Mouse (Mus musculus) heart, embryonic 10.5 days (tissue): Measurements from ENCODE around the gene Gm5129. TPM values are rescaled to one million over a fixed set of nuclear protein-coding genes. Genes with fewer than 3 reads are reported as not detected.
A peak's percentile ranks its signal among the peaks of the same experiment; 100 is the strongest.
"Not testable (repeated sequence)": the region's sequence is repeated elsewhere in the genome, so short reads cannot be mapped to it uniquely, and the experiment has no call there.

Experiments
- DNase-seq: peaks from one replicate; pipeline ENCODE4 v3.0.0-alpha.2; 2017; ENCODE audit warnings: low spot score
- H3K27ac ChIP-seq: fragments of 300-500 bp; sonication (generic); 2 replicates; pipeline ENCODE4 v1.5.1; 2016; ENCODE audit warnings: mild to moderate bottlenecking
- H3K27me3 ChIP-seq: fragments of 300-500 bp; sonication (generic); 2 replicates; pipeline ENCODE4 v1.6.1; 2016; ENCODE audit warnings: mild to moderate bottlenecking; ENCODE audit not compliant: poor library complexity, insufficient read depth, severe bottlenecking
- H3K36me3 ChIP-seq: fragments of 300-500 bp; sonication (generic); 2 replicates; pipeline ENCODE4 v1.6.1; 2016; ENCODE audit warnings: mild to moderate bottlenecking, moderate library complexity
- H3K4me1 ChIP-seq: fragments of 300-500 bp; sonication (generic); 2 replicates; pipeline ENCODE4 v1.6.1; 2016; ENCODE audit warnings: mild to moderate bottlenecking
- H3K4me3 ChIP-seq: fragments of 300-500 bp; sonication (generic); 2 replicates; pipeline ENCODE4 v1.5.1; 2016; ENCODE audit warnings: mild to moderate bottlenecking, moderate library complexity
- H3K9me3 ChIP-seq: fragments of 300-500 bp; sonication (generic); 2 replicates; pipeline ENCODE4 v1.6.1; 2016; ENCODE audit warnings: mild to moderate bottlenecking, moderate library complexity
- WGBS: fragments of 180-500 bp; shearing (Covaris S2); methylation state at CpG from one replicate; pipeline ENCODE4 v1.1.7; 2016; 5-methylcytosine and 5-hydroxymethylcytosine counted together
- polyA plus RNA-seq: library from polyadenylated mRNA; unstranded; fragments of >200 nt; fragmentation: Nextera tagmentation; extraction: Ambion mirVana; gene quantifications from 2 replicates; pipeline ENCODE4 v1.2.1, GENCODE M21; 2016

Gm5129 gene
- polyA plus RNA-seq, 1 experiment from 2014 or later, result not detected

DNA sequence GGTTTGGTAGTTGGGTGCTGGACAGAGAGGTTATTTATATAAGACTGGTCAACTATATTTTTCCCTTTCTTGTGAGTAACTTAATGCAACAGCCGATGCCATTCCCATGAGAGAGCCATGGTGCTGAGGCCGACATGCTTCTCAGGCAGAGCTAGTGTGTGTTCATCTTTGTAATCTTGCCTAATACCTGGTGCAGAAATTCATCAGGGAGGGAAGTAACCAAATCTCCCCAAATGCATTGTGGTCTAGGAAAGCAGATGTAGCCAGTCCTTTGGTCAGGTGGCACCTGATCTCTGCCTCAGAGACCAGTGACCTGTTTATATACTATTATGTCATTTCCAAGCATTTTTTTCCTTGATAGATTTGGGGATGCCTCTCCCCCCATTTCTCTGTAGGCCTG, 11.9 kb upstream of the Gm5129 start:
- H3K27ac ChIP-seq, result no peak overlapping the region
- no peaks in the 10 kb centered on the region for H3K9me3 ChIP-seq
- 100% methylated on average over 2 of the region's 2 CpGs for WGBS
- no peak overlapping the region for H3K4me3 ChIP-seq
- H3K4me1 ChIP-seq, result no peaks in the 10 kb centered on the region
- no peak for DNase-seq
- peaks cover 42% of the 10 kb centered on the region for H3K36me3 ChIP-seq
- no peaks in the 10 kb centered on the region for H3K27me3 ChIP-seq

DNA sequence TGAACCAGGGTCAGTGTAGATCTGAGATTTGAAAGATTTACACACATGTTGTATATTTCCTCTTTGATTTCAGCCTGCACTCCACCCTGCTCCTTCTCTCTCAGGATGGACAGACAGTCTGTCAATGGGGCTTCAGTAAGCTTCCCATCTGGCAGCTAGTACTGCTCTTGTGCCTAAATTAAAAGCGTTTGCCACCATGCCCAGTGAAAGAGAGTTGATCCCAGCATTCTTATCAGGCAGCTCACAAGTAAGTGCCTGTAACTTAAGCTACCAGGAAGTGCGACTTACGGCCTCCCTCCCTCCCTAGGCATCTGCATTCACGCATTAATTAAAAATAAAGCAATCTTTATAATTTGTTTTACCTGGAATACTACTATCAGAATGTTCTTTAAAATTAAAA, 5.4 kb upstream of the Gm5129 start:
- Histone ChIP-seq H3K9me3 (no peaks in the 10 kb centered on the region), H3K36me3 (peaks cover 7% of the 10 kb centered on the region; the same call in 1 of the 2 replicates), H3K4me1 (peaks cover 29% of the 10 kb centered on the region), H3K27me3 (no peaks in the 10 kb centered on the region), H3K4me3 (no peak overlapping the region), H3K27ac (0 out of 2 replicates have a peak overlapping the region, but pooled peaks have one; percentile 1)
- 48% methylated on average over 4 of the region's 4 CpGs for WGBS
- DNase-seq, result no peak

DNA sequence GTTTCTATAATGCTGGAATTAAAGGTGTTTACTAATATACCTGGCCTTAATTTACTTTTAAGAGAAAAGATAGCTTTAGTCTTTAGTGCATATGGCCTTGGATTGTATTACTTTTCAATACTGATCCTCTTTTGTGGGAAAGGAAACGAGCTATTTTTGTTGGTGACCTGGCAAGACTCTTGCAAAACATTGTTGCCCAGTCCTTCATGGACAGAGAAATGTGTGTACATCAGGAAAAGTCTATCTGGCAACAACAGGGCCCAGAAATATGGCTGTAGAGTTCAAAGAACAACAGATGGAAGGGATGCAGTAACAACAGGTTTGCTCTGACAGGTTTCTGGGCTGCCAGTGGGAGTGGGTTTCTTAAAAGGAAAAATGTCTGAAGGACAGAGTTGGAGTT, 4.9 kb upstream of the Gm5129 start:
- Histone ChIP-seq H3K27ac (0 out of 2 replicates have a peak overlapping the region, but pooled peaks have one; percentile 1), H3K27me3 (no peaks in the 10 kb centered on the region), H3K9me3 (no peaks in the 10 kb centered on the region), H3K36me3 (peaks cover 7% of the 10 kb centered on the region; the same call in 1 of the 2 replicates), H3K4me3 (no peak overlapping the region), H3K4me1 (peaks cover 29% of the 10 kb centered on the region)
- WGBS, result 80% methylated on average over 1 of the region's 1 CpGs
- DNase-seq, result no peak

DNA sequence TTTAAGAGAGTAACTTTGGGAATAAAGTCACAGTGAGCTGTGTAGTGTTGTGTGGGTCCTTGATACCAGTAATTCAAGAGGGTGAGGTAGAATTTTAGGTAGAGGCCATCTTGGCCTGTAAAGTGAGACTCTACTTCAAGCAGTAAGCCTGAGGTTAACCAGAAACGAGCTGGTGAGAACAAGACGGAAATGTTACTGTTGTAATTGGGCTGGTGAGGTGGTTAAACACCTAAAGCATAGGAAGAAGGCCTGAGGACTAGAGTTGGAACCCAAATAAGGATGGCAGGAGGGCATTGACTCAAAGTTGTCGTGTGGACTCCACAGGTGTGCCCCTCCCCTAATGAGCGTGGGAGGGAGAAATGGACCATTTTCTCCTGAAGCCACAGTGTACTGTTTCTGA, 2.3 kb upstream of the Gm5129 start:
- peaks cover 31% of the 10 kb centered on the region for H3K4me1 ChIP-seq
- 73% methylated on average over 4 of the region's 4 CpGs for WGBS
- H3K4me3 ChIP-seq, result no peak overlapping the region
- no peak overlapping the region for H3K27ac ChIP-seq
- no peaks in the 10 kb centered on the region for H3K9me3 ChIP-seq
- DNase-seq, result no peak
- H3K36me3 ChIP-seq, result peaks cover 7% of the 10 kb centered on the region; the same call in 1 of the 2 replicates
- no peaks in the 10 kb centered on the region for H3K27me3 ChIP-seq

DNA sequence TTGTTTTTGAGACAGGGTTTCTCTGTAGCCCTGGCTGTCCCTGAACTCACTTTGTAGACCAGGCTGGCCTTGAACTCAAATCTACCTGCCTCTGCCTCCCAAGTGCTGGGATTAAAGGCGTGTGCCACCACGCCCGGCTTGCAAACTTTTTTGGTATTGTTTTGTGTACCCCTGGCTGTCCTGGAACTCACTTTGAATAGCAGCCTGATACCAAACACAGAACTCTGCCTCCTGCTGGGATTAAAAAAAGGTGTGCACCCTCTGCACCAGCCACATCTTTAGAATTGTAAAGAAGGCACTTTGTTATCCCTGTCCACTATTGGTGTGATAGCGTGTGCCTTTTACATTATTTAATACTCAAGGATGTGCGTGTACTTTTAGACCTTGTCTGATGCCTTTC, 1.7 kb upstream of the Gm5129 start:
- H3K36me3 ChIP-seq, result peaks cover 4% of the 10 kb centered on the region; the same call in 1 of the 2 replicates
- peak overlapping the region; percentile 95 for H3K4me3 ChIP-seq
- DNase-seq, result no peak
- H3K4me1 ChIP-seq, result peaks cover 31% of the 10 kb centered on the region
- 92% methylated on average over 5 of the region's 5 CpGs for WGBS
- no peak overlapping the region for H3K27ac ChIP-seq
- H3K27me3 ChIP-seq, result no peaks in the 10 kb centered on the region
- H3K9me3 ChIP-seq, result no peaks in the 10 kb centered on the region

DNA sequence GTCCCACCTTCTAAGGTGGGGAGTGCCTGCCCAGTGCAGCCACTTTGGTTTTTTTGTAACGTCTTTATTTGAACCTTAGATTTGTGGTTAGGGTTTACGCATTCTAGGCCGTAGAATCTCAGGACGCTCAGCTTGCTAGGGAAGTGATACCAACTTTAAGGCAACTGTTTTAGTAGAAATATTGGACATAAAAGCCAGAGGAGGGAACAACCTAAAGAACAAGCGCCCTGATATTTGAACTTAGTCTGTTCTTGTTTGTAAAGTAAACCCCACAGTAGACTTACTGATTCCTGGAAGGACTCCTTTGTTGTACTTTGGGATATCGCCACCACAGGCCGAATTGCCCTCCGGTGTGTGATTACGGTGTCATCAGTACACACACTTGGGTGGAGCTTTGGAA, 1.2 kb upstream of the Gm5129 start:
- DNase-seq, result no peak
- Histone ChIP-seq H3K27ac (peak overlapping the region; percentile 97; the same call in 1 of the 2 replicates), H3K36me3 (0 out of 2 replicates have a peak, but pooled peaks cover under 1% of the 10 kb centered on the region), H3K27me3 (no peaks in the 10 kb centered on the region), H3K4me3 (peak overlapping the region; percentile 95), H3K4me1 (peaks cover 31% of the 10 kb centered on the region), H3K9me3 (no peaks in the 10 kb centered on the region)
- 58% methylated on average over 9 of the region's 9 CpGs for WGBS

DNA sequence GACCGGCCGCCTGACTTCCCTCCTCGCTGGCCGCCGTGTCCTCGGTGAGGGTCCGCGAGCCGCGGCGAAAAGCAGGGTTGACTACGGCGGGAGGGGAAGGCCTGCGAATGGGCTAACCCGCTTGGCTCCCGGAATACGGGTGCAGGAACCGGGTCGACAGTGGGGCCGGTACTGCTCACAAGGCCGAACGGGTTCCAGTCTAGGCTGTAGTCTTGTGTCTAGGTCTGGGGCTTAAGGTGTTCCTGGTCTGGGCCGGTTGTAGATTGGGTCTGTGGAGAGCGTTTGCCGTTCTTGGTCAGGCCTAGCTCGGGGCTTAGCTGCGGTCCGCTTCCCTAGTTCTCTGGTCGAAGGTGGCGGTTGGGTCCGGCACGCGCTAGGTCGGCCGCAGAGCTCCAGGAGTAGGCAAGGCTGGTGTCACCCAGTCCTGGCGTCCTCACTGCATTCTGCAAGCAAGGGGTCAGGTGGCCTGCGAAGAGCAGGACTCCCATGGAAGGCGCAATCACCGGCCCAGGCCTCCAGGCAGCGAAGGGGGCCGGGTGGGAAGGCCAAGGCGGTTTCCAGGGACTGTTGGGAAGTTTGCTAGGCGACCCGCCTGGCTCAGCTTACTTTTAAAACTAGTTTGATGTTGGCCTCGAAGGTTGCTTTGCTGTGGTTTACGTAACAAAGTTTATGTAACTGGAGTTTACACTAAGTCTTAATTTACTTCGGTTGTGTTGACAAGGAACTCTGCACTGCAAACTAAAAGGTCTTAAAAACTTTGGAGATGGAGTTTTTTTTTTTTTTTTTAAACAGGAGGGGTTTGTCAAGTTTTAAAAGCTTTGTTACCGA, 551 bp upstream of the Gm5129 start:
- H3K27ac ChIP-seq, result peak overlapping the region; percentile 97
- peaks cover 31% of the 10 kb centered on the region for H3K4me1 ChIP-seq
- peak overlapping the region; percentile 95 for H3K4me3 ChIP-seq
- 1% methylated on average over 48 of the region's 48 CpGs for WGBS
- no peaks in the 10 kb centered on the region for H3K9me3 ChIP-seq
- DNase-seq, result peak; percentile 84
- H3K36me3 ChIP-seq, result no peaks in the 10 kb centered on the region
- H3K27me3 ChIP-seq, result no peaks in the 10 kb centered on the region

DNA sequence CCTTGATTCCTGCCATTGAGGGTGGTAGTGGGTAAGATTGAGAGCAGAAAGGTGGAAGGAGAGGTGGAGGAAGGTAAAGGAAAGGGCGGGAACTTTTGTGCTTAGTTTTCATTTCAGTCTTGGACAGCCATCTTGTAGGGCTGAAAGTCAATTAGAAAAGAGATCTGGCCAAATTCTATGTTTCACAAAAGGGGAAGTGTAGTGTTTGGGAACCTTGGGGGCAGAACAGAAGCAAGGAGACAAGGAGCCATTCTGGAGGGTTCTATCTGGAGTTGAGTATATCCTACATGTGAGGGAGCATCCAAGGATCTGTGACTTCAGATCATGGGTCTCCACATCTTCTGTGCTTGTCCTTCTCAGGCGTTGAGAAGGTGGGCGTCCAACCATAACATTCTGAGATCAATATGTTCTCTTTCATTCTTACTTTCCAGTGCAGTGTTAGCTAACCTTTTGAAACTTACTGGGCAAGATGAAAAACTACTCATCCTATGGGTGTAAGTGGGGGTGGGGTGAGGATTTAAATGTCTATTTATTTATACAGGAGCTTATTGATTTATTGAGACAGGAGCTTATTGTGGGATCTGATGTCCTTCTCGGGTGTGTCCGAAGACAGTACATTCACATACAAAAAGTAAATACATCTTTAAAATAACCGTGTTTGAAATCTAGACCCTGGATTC, 765 bp downstream of the Gm5129 start:
- Histone ChIP-seq H3K4me3 (peak overlapping the region; percentile 95), H3K27me3 (no peaks in the 10 kb centered on the region), H3K9me3 (no peaks in the 10 kb centered on the region), H3K27ac (peak overlapping the region; percentile 97), H3K36me3 (no peaks in the 10 kb centered on the region), H3K4me1 (peaks cover 19% of the 10 kb centered on the region)
- no peak for DNase-seq
- 52% methylated on average over 6 of the region's 6 CpGs for WGBS

DNA sequence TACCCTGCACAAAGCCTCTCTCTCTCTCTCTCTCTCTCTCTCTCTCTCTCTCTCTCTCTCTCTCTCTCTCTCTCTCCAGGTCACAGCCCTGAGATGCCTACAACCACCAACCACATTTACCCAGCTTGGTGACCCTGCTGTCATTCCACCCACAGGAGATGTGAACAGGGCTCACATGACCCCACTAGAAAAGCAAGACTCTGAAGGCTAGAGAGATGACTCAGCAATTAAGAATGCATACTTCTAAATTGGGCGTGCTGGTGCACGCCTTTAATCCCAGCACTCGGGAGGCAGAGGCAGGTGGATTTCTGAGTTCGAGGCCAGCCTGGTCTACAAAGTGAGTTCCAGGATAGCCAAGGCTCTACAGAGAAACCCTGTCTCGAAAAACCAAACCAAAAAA, 9.7 kb downstream of the Gm5129 start:
- not testable (repeated sequence) for H3K4me1 ChIP-seq, H3K9me3 ChIP-seq, H3K4me3 ChIP-seq, H3K27ac ChIP-seq, H3K36me3 ChIP-seq, DNase-seq, H3K27me3 ChIP-seq
- WGBS, result 82% methylated on average over 5 of the region's 5 CpGs

DNA sequence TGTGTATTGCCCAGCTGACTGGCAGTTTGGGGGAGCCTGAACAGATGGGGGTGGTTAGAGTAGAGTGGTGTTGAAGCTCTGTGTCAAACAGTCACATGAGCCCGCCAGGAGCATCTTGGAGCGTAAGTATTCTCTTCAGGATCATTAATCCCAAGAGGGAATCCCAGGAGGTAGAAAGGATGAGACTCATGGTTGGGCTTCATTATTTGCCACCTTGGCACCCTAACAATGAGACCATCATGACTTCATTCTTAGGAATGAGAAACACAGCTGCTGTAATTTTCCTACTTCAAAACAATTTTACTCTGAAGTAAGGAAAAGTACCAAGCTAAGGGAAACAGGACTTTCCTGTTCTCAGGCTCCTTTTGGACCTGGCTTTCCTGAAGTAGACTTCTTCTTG, 10.4 kb downstream of the Gm5129 start:
- 87% methylated on average over 2 of the region's 2 CpGs for WGBS
- no peak for DNase-seq
- Histone ChIP-seq H3K4me1 (no peaks in the 10 kb centered on the region), H3K27me3 (no peaks in the 10 kb centered on the region), H3K9me3 (no peaks in the 10 kb centered on the region), H3K36me3 (no peaks in the 10 kb centered on the region), H3K4me3 (no peak overlapping the region), H3K27ac (no peak overlapping the region)

DNA sequence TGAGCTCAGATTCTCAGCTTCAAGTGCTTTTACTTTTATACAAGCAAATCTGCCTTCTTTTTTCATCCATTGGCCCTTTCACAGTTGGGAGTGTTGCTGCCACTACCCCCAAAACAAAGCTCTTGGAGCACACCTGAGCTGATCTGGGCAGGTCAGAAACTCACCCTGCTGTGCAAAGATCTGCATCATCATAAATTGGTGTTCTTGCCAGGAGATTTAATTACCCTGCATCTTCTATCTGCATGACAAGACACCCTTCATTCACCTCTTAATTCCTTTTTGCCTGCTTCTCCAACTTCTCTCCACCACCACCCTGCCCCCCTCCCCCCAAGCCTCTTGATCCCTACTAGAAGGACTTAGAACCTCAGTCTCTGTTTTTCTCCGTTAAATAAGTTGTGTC, 14.6 kb downstream of the Gm5129 start:
- Histone ChIP-seq H3K27ac (no peak overlapping the region), H3K4me1 (no peaks in the 10 kb centered on the region), H3K27me3 (no peaks in the 10 kb centered on the region), H3K9me3 (no peaks in the 10 kb centered on the region), H3K4me3 (no peak overlapping the region), H3K36me3 (no peaks in the 10 kb centered on the region)
- DNase-seq, result no peak
- 24% methylated on average over 1 of the region's 1 CpGs for WGBS

DNA sequence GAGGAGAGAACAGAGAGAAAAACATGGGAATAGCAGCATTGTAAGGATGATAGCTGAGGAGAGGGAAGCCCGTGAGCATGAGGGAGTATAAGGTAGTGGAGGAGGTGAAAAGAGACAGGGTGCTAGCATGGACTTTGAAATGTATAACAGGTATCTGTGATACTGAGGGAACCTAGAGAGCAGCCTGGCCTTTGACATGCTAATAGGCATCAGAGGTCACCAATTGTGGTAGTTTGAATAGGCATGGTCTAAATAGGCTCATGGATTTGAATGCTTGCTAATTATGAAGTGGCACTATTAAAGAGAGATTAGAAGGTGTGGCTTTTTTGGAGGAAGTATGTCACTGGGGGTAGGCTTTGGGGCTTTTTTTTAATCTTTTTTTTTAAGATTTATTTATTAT, 22.8 kb downstream of the Gm5129 start:
- no peaks in the 10 kb centered on the region for H3K9me3 ChIP-seq
- 54% methylated on average over 1 of the region's 1 CpGs for WGBS
- H3K4me3 ChIP-seq, result no peak overlapping the region
- H3K36me3 ChIP-seq, result no peaks in the 10 kb centered on the region
- no peaks in the 10 kb centered on the region for H3K27me3 ChIP-seq
- DNase-seq, result no peak
- peaks cover 3% of the 10 kb centered on the region; the same call in 1 of the 2 replicates for H3K4me1 ChIP-seq
- H3K27ac ChIP-seq, result no peak overlapping the region

DNA sequence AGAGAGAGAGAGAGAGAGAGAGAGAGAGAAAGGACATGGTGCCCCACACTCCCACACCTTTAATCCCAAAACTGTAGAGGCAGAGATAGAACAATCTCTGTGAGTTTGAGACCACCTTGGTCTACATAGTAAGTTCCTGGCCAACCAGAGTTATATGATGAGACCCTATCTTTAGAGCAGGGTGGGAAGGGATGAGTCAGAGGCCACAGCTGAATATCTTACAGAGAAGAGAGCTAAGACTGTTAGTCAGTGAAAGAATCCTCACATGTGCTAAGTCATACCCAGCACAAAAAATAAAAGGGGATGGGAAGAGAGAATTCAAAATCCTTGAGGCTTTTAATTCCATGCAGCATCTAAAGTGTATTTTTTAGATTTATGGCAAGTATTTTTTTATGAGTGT, 24.1 kb downstream of the Gm5129 start:
- no peaks in the 10 kb centered on the region for H3K27me3 ChIP-seq
- H3K9me3 ChIP-seq, result no peaks in the 10 kb centered on the region
- no peaks in the 10 kb centered on the region for H3K36me3 ChIP-seq
- no peak overlapping the region for H3K27ac ChIP-seq
- H3K4me1 ChIP-seq, result peaks cover 3% of the 10 kb centered on the region; the same call in 1 of the 2 replicates
- no peak overlapping the region for H3K4me3 ChIP-seq
- no peak for DNase-seq
